Mouse (Mus musculus) ES-E14 (cell line): ENCODE results near the gene Ina. TPM values are rescaled to one million over a fixed set of nuclear protein-coding genes. Genes with fewer than 3 reads are reported as not detected.
"Not testable (repeated sequence)": the region's sequence is repeated elsewhere in the genome, so short reads cannot be mapped to it uniquely, and the experiment has no call there.

Experiments
- DNase-seq: peaks from one replicate; pipeline ENCODE4 v3.0.0-alpha.2; 2013; ENCODE audit warnings: low read depth, low spot score
- H3K27ac ChIP-seq: 2 replicates; pipeline ENCODE4 v1.5.1; 2012; ENCODE audit warnings: low read depth, mild to moderate bottlenecking, low read length, moderate library complexity, mixed read lengths; ENCODE audit not compliant: poor library complexity, insufficient read depth, severe bottlenecking
- H3K36me3 ChIP-seq: 2 replicates; pipeline ENCODE4 v1.6.1; 2012; ENCODE audit warnings: mild to moderate bottlenecking, low read length, moderate library complexity, mixed read lengths; ENCODE audit not compliant: control insufficient read depth, poor library complexity, insufficient read depth, severe bottlenecking
- H3K4me1 ChIP-seq, 2 experiments: fragments of 150-350 bp in 1 of 2; sonication (generic) in 1 of 2; 2 replicates each; pipeline ENCODE4 v1.6.1; 2012; ENCODE audit warnings: low read length in 2 of 2, mild to moderate bottlenecking in 1 of 2, mixed read lengths in 1 of 2; ENCODE audit not compliant: control insufficient read depth in 2 of 2, insufficient read depth in 2 of 2, poor library complexity in 1 of 2
- H3K4me3 ChIP-seq, 2 experiments: fragments of 150-350 bp in 1 of 2; sonication (generic) in 1 of 2; 2 replicates each; pipeline ENCODE4 v1.5.1; 2012; ENCODE audit warnings: low read length in 2 of 2, low read depth in 1 of 2, mild to moderate bottlenecking in 1 of 2, mixed read lengths in 1 of 2; ENCODE audit not compliant: insufficient read depth in 1 of 2, poor library complexity in 1 of 2, severe bottlenecking in 1 of 2
- H3K9ac ChIP-seq: 2 replicates; pipeline ENCODE4 v1.6.1; 2012; ENCODE audit warnings: low read depth, mild to moderate bottlenecking, low read length, mixed read lengths; ENCODE audit not compliant: poor library complexity, insufficient read depth, severe bottlenecking
- H3K9me3 ChIP-seq: fragments of 150-350 bp; sonication (generic); 2 replicates; pipeline ENCODE4 v1.6.1; 2012; ENCODE audit warnings: low read depth, mild to moderate bottlenecking, low read length; ENCODE audit not compliant: control insufficient read depth, insufficient read depth
- CHD2 ChIP-seq: IDR thresholded peaks from 2 replicates; pipeline ENCODE4 v1.6.1; 2014; ENCODE audit warnings: mild to moderate bottlenecking, low read depth, low read length, inconsistent platforms
- HCFC1 ChIP-seq: IDR thresholded peaks from 2 replicates; pipeline ENCODE4 v1.6.1; 2012; ENCODE audit warnings: low read length, inconsistent platforms, borderline replicate concordance; ENCODE audit not compliant: insufficient read depth
- MAFK ChIP-seq: IDR thresholded peaks from 2 replicates; pipeline ENCODE4 v1.6.1; 2014; ENCODE audit warnings: mild to moderate bottlenecking, low read depth, low read length, inconsistent platforms; ENCODE audit not compliant: insufficient read depth
- ZC3H11A ChIP-seq: IDR thresholded peaks from 2 replicates; pipeline ENCODE4 v1.6.1; 2012; ENCODE audit warnings: low read depth, mild to moderate bottlenecking, inconsistent platforms, low read length, borderline replicate concordance
- ZNF384 ChIP-seq: IDR thresholded peaks from 2 replicates; pipeline ENCODE4 v1.6.1; 2012; ENCODE audit warnings: low read depth, low read length, inconsistent platforms
- in situ Hi-C, 2 experiments: fragments of 600-800 bp; cut with MboI; formaldehyde crosslinking; loops; one replicate each; pipeline ENCODE4 v1.15.1; 2025; ENCODE audit warnings: low sequenced_read_pairs in 2 of 2, inconsistent platforms in 1 of 2; ENCODE audit not compliant: unreplicated experiment in 2 of 2
- total RNA-seq: library from RNA; depleted of rRNA; stranded (reverse); fragments of 300-350 nt; gene quantifications from 2 replicates; pipeline ENCODE4 v1.2.3, GENCODE M21; 2012

The Ina gene
- total RNA-seq, 1 experiment = 9.8 TPM

DNA sequence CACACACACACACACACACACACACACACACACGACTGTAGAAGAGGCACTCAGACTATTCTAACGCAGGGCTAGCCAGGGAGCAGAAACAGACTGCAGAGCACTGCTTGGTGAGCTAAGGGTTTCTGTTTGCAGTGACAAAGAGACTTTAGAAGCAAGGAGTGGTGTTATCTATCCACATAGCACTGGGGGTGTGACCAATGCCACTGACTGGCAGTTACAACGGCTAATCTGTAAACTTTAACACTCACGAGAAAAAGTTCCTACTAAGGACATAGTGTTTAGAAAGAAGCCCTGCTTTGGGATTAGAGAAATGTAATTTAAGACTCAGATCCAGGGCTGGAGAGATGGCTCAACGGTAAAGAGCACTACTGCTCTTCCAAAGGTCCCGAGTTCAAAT lies 14.7 kb upstream of the Ina start:
- H3K9me3 ChIP-seq = no peaks in the 10 kb centered on the region
- no peak overlapping the region for H3K9ac ChIP-seq
- DNase-seq = no peak
- H3K36me3 ChIP-seq = no peaks in the 10 kb centered on the region
- peaks cover 0 to 2% of the 10 kb centered on the region in 2 experiments; a peak in 1 of 4 replicates for H3K4me1 ChIP-seq
- in situ Hi-C loops = loop anchor here (10.0 kb wide), 1 partner anchor 115 kb away; no protein-coding TSS in a partner anchor
- H3K4me3 ChIP-seq = no peak overlapping the region
- H3K27ac ChIP-seq = no peak overlapping the region
- TF ChIP-seq CHD2 (no peak), ZC3H11A (no peak), HCFC1 (no peak), ZNF384 (no peak), MAFK (no peak)

DNA sequence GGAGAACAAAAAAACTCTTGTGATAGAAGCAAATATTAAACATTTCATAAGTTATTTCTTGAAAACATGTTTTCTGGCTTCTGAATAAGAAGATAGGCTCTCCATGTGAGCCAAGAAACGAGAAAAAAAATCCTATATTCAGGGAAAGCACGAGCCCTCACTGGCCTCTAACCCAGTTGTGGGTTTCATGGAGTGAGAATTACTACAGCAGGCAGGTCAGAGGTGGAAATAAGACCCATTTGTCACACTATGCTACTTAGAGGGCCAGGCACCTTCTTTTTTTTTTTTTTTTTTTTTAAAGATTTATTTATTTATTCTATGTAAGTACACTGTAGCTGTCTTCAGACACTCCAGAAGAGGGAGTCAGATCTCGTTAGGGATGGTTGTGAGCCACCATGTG lies 14.1 kb upstream of the Ina start:
- DNase-seq, H3K36me3 ChIP-seq, H3K4me3 ChIP-seq, H3K27ac ChIP-seq, H3K9me3 ChIP-seq, H3K4me1 ChIP-seq, H3K9ac ChIP-seq, in situ Hi-C loops: not testable (repeated sequence)
- TF ChIP-seq ZNF384 = 0 out of 2 replicates have a peak, but pooled peaks have one; percentile 2

DNA sequence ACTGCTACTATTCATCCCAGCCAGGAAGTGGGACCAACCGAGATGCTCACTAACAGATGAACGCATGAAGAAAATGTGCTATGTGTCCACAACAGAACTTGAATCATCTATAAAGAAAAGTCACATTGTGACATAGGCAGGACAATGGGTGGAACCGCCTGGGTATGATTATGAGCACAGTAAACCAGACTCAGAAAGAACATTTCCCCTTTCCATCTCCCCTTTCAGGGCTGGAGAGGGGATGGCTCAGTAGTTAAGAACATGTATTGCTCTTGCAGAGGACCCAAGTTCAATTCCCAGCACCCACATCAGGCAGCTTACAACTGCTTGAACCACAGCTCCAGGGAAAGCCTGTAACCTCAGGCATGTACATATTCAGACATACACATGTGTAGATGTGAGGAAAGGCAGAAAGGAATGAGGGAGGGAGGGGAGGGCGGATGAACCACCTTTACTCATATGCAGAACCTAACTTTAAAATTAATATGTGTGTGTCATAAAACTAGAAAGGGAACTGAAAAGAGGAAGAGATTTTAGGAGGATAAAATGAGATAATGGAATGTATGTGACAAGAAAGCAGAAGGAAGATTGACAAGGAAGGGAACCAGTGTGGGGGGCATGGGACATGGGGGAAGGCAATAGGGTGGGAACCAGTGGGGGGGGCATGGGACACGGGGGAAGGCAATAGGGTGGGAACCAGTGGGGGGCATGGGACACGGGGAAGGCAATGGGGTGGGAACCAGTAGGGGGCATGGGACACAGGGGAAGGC lies 10.6 kb upstream of the Ina start:
- H3K36me3 ChIP-seq = no peaks in the 10 kb centered on the region
- H3K9me3 ChIP-seq = no peaks in the 10 kb centered on the region
- H3K4me3 ChIP-seq = no peak overlapping the region
- in situ Hi-C loops = no loop called here
- TF ChIP-seq MAFK (no peak), ZC3H11A (no peak)
- DNase-seq = no peak
- H3K27ac ChIP-seq = no peak overlapping the region
- H3K9ac ChIP-seq = no peak overlapping the region
- peaks cover 0 to 4% of the 10 kb centered on the region in 2 experiments; a peak in 1 of 4 replicates for H3K4me1 ChIP-seq

GRCm38 (mm10) chr19:47005873-47006272 lies 8.6 kb upstream of the Ina start:
- peaks cover 0 to 4% of the 10 kb centered on the region in 2 experiments; a peak in 1 of 4 replicates for H3K4me1 ChIP-seq
- H3K9ac ChIP-seq = no peak overlapping the region
- H3K36me3 ChIP-seq = no peaks in the 10 kb centered on the region
- H3K9me3 ChIP-seq = no peaks in the 10 kb centered on the region
- no peak for DNase-seq
- TF ChIP-seq CHD2 (no peak), MAFK (no peak)
- H3K27ac ChIP-seq = no peak overlapping the region
- H3K4me3 ChIP-seq = no peak overlapping the region
- in situ Hi-C loops = no loop called here

GRCm38 (mm10) chr19:47006321-47006720 lies 8.2 kb upstream of the Ina start:
- Histone ChIP-seq H3K9me3 (no peaks in the 10 kb centered on the region), H3K4me3 (no peak overlapping the region), H3K36me3 (no peaks in the 10 kb centered on the region), H3K9ac (no peak overlapping the region), H3K4me1 (peaks cover 0 to 4% of the 10 kb centered on the region in 2 experiments; a peak in 1 of 4 replicates), H3K27ac (no peak overlapping the region)
- in situ Hi-C loops = no loop called here
- no peak for DNase-seq
- TF ChIP-seq CHD2 (no peak), ZNF384 (no peak), MAFK (no peak), HCFC1 (no peak), ZC3H11A (no peak)
